Mouse (Mus musculus): Measurements from ENCODE around the gene Lrrc56.

DNA sequence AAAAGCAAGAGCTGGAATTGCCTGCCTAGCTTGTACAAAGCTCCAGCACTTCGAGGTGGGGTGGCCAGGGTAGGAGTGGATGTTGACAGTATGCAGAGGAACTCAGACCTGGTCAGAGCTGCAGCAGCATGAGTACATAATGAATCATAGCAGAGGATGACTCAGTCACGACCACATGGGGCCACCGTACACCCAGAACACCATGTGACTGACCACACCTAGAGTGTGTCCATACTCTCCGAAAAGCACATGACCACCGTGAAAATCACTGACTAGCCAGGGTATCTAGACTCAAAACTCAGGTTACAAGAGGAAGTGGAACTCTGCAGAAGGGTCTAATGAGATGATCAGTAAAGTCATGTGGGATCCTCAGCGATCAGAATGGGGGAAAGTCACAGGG is 29.1 kb upstream of the Lrrc56 start:
- TF ChIP-seq CTCF (IDR thresholded peaks at IDR 0.05; ENCODE audit: extremely low read depth, insufficient read length, insufficient replicate concordance, low read depth, low read length) = no peak
- no peak for TF ChIP-seq POLR2A (IDR thresholded peaks at IDR 0.05; ENCODE audit: low read depth, low read length)

Data from small intestine, adult 2 months (tissue).